Mouse (Mus musculus): ENCODE data around the gene Gas7. TPM values are rescaled to one million over a fixed set of nuclear protein-coding genes. Genes with fewer than 3 reads are reported as not detected.

Gene Gas7
- total and polyA plus RNA-seq, 3 experiments: 5.8 to 11.5 (median 9.3) TPM

GRCm38 (mm10) chr11:67431864-67432263, 23.4 kb upstream of the Gas7 start:
- intact Hi-C loops (cut with DNase I): no loop called here
- no peaks in the 10 kb centered on the region for H3K36me3 ChIP-seq (ENCODE audit: control insufficient read depth, insufficient read depth, low read length)
- H3K9ac ChIP-seq (ENCODE audit: low read depth, low read length): no peak overlapping the region
- no peak overlapping the region for H3K4me3 ChIP-seq
- WGBS: 69% methylated on average over 4 of the region's 4 CpGs
- H3K79me2 ChIP-seq (replicated peaks; ENCODE audit: control insufficient read depth, insufficient read depth, low read length): no peaks in the 10 kb centered on the region
- no peak overlapping the region for H3K27ac ChIP-seq
- no peak for DNase-seq
- no peaks in the 10 kb centered on the region for H3K27me3 ChIP-seq (ENCODE audit: control insufficient read depth, insufficient read depth, low read length)
- no peaks in the 10 kb centered on the region for H3K4me1 ChIP-seq (ENCODE audit: control insufficient read depth, insufficient read depth, low read length)
- peak; percentile 42 for TF ChIP-seq CTCF (IDR thresholded peaks at IDR 0.05)
- TF ChIP-seq POLR2A (IDR thresholded peaks at IDR 0.05; ENCODE audit: insufficient read depth, low read depth, low read length): no peak
- no peak for TF ChIP-seq EP300 (IDR thresholded peaks at IDR 0.05; ENCODE audit: insufficient read depth, low read depth, low read length)

DNA sequence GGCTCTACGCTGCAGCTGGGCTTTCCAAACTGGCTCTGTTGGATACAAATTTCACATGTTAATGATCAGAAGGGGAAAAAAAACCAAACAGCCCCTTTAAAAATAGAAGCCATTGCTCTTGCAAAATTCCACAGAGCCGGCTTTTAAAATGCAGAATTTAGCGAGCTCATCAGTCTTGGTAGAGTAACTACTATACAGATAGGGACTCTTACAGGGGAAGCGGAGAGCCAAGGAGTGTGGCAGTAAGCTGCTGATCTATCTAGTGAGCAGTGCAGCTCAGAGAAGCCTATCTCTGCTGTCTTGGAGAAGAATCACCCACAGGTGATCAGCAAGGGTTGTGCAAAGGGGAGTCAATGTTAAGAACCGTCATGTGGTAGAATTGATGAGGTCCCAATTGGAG, 21.5 kb upstream of the Gas7 start:
- Histone ChIP-seq H3K9ac (ENCODE audit: low read depth, low read length) (no peak overlapping the region), H3K27ac (no peak overlapping the region), H3K79me2 (replicated peaks; ENCODE audit: control insufficient read depth, insufficient read depth, low read length) (no peaks in the 10 kb centered on the region), H3K4me1 (ENCODE audit: control insufficient read depth, insufficient read depth, low read length) (no peaks in the 10 kb centered on the region), H3K27me3 (ENCODE audit: control insufficient read depth, insufficient read depth, low read length) (no peaks in the 10 kb centered on the region), H3K4me3 (no peak overlapping the region), H3K36me3 (ENCODE audit: control insufficient read depth, insufficient read depth, low read length) (no peaks in the 10 kb centered on the region)
- no peak for TF ChIP-seq POLR2A (IDR thresholded peaks at IDR 0.05; ENCODE audit: insufficient read depth, low read depth, low read length)
- no peak for TF ChIP-seq EP300 (IDR thresholded peaks at IDR 0.05; ENCODE audit: insufficient read depth, low read depth, low read length)
- no peak for TF ChIP-seq CTCF (IDR thresholded peaks at IDR 0.05)
- DNase-seq: no peak
- intact Hi-C loops (cut with DNase I): no loop called here
- WGBS: 86% methylated on average over 5 of the region's 5 CpGs

DNA sequence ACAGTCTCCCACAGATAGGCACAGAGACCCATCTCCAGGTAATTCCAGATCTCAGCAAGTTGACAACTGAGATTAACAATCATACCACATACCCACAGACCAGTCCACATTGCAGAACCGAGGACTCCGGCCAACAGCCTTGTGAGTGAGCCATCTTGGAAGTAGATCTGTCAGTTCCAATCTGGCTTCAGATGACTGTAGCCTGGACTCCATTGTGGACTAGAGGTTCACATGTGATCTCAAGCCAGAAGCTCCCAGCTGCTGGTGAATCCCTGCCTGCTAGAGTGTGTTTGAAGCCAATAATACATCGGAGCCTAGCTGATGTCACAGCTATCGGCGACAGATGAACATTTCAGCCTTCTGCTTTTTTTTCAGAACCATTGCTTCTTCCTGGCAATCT, 16.5 kb upstream of the Gas7 start:
- intact Hi-C loops (cut with DNase I): no loop called here
- no peaks in the 10 kb centered on the region for H3K27me3 ChIP-seq (ENCODE audit: control insufficient read depth, insufficient read depth, low read length)
- H3K79me2 ChIP-seq (replicated peaks; ENCODE audit: control insufficient read depth, insufficient read depth, low read length): no peaks in the 10 kb centered on the region

DNA sequence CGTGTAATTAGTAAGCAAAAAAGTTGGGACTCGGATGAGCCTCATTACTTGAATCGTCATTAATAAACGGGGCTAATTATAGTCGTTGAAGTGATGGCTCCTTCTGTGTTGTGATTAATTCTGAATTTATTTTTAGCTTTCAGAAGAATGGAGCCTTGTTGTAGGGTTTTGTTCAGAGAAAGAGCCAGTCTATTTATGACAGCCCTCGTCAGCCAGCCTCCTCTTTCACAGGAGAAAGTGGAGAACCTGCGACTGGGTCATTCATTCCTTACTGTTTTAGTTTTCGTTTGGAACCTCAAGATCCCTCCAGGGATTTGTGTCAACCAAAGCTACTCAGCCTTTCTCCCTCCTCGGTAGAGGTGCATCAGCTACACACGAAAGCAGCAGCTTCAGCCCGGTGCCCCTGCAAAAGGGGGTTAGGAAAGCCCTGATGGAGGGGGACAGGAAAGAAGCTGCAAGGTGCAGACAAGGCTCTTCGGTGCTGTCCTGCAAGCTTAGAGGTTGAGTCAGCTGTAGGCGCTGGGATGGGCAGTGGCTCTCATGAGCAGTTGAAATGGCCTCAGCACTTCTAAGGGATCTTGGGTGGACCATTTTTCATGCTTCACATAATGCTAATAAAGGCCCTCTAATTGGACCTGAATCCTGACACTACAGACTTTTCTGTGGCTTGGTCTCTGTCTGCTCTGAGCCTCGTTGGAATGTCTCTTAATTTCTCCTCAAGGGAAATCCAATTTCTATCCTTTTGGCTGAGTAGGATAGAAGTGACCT, 10.0 kb upstream of the Gas7 start:
- Histone ChIP-seq H3K27me3 (ENCODE audit: control insufficient read depth, insufficient read depth, low read length) (no peaks in the 10 kb centered on the region), H3K9ac (ENCODE audit: low read depth, low read length) (no peak overlapping the region), H3K4me1 (ENCODE audit: control insufficient read depth, insufficient read depth, low read length) (no peaks in the 10 kb centered on the region; the same call in 1 of the 2 replicates), H3K79me2 (replicated peaks; ENCODE audit: control insufficient read depth, insufficient read depth, low read length) (no peaks in the 10 kb centered on the region), H3K36me3 (ENCODE audit: control insufficient read depth, insufficient read depth, low read length) (no peaks in the 10 kb centered on the region), H3K27ac (no peak overlapping the region), H3K4me3 (no peak overlapping the region)
- intact Hi-C loops (cut with DNase I): no loop called here
- TF ChIP-seq POLR2A (IDR thresholded peaks at IDR 0.05; ENCODE audit: insufficient read depth, low read depth, low read length) (no peak), CTCF (IDR thresholded peaks at IDR 0.05) (no peak), EP300 (IDR thresholded peaks at IDR 0.05; ENCODE audit: insufficient read depth, low read depth, low read length) (no peak)
- no peak for DNase-seq
- 57% methylated on average over 14 of the region's 14 CpGs for WGBS

More for the DNA sequence above, 16.5 kb upstream of the Gas7 start:
- no peak overlapping the region for H3K9ac ChIP-seq (ENCODE audit: low read depth, low read length)
- WGBS: 77% methylated on average over 5 of the region's 5 CpGs
- no peak overlapping the region for H3K27ac ChIP-seq
- no peak for TF ChIP-seq CTCF (IDR thresholded peaks at IDR 0.05)
- TF ChIP-seq EP300 (IDR thresholded peaks at IDR 0.05; ENCODE audit: insufficient read depth, low read depth, low read length): no peak
- TF ChIP-seq POLR2A (IDR thresholded peaks at IDR 0.05; ENCODE audit: insufficient read depth, low read depth, low read length): no peak
- no peaks in the 10 kb centered on the region for H3K36me3 ChIP-seq (ENCODE audit: control insufficient read depth, insufficient read depth, low read length)
- no peaks in the 10 kb centered on the region for H3K4me1 ChIP-seq (ENCODE audit: control insufficient read depth, insufficient read depth, low read length)
- DNase-seq: no peak
- H3K4me3 ChIP-seq: no peak overlapping the region

GRCm38 (mm10) chr11:67451525-67451924, 3.7 kb upstream of the Gas7 start:
- intact Hi-C loops (cut with DNase I): no loop called here
- Histone ChIP-seq H3K4me1 (ENCODE audit: control insufficient read depth, insufficient read depth, low read length) (no peaks in the 10 kb centered on the region; the same call in 1 of the 2 replicates), H3K27me3 (ENCODE audit: control insufficient read depth, insufficient read depth, low read length) (peaks cover 4% of the 10 kb centered on the region), H3K79me2 (replicated peaks; ENCODE audit: control insufficient read depth, insufficient read depth, low read length) (no peaks in the 10 kb centered on the region), H3K4me3 (no peak overlapping the region), H3K27ac (no peak overlapping the region), H3K9ac (ENCODE audit: low read depth, low read length) (no peak overlapping the region), H3K36me3 (ENCODE audit: control insufficient read depth, insufficient read depth, low read length) (no peaks in the 10 kb centered on the region)
- TF ChIP-seq EP300 (IDR thresholded peaks at IDR 0.05; ENCODE audit: insufficient read depth, low read depth, low read length): no peak
- TF ChIP-seq POLR2A (IDR thresholded peaks at IDR 0.05; ENCODE audit: insufficient read depth, low read depth, low read length): no peak
- TF ChIP-seq CTCF (IDR thresholded peaks at IDR 0.05): no peak
- WGBS: 83% methylated on average over 5 of the region's 5 CpGs
- no peak for DNase-seq

GRCm38 (mm10) chr11:67455527-67455981, 317 bp downstream of the Gas7 start:
- no peak overlapping the region; the same call in 1 of the 2 replicates for H3K27ac ChIP-seq
- peaks cover 4% of the 10 kb centered on the region for H3K27me3 ChIP-seq (ENCODE audit: control insufficient read depth, insufficient read depth, low read length)
- TF ChIP-seq EP300 (IDR thresholded peaks at IDR 0.05; ENCODE audit: insufficient read depth, low read depth, low read length) (no peak), POLR2A (IDR thresholded peaks at IDR 0.05; ENCODE audit: insufficient read depth, low read depth, low read length) (no peak), CTCF (IDR thresholded peaks at IDR 0.05) (no peak)
- no peaks in the 10 kb centered on the region for H3K79me2 ChIP-seq (replicated peaks; ENCODE audit: control insufficient read depth, insufficient read depth, low read length)
- no peaks in the 10 kb centered on the region for H3K36me3 ChIP-seq (ENCODE audit: control insufficient read depth, insufficient read depth, low read length)
- 3% methylated on average over 41 of the region's 42 CpGs for WGBS
- DNase-seq: peak; percentile 47 to 60
- H3K9ac ChIP-seq (ENCODE audit: low read depth, low read length): peak overlapping the region; percentile 64
- intact Hi-C loops (cut with DNase I): loop anchor here (5.0 kb wide), 1 partner anchor 78 kb away; no protein-coding TSS in a partner anchor
- H3K4me1 ChIP-seq (ENCODE audit: control insufficient read depth, insufficient read depth, low read length): no peaks in the 10 kb centered on the region; the same call in 1 of the 2 replicates
- H3K4me3 ChIP-seq: peak overlapping the region; percentile 54

Measured in heart, adult 2 months (tissue).